Mouse (Mus musculus) adrenal gland, postnatal 25 days (tissue): Measurements from ENCODE around the gene Aldh8a1. TPM values are rescaled to one million over a fixed set of nuclear protein-coding genes. Genes with fewer than 3 reads are reported as not detected.

ENCODE experiments used
- DNase-seq: peaks from one replicate; pipeline ENCODE4 v3.0.0; 2021; ENCODE audit warnings: mixed read lengths
- total RNA-seq: library from RNA; stranded (reverse); gene quantifications from 2 replicates; pipeline ENCODE4 v1.2.3, GENCODE M21; 2021

Aldh8a1 gene
- total RNA-seq, 1 experiment from 2014 or later = 0.12 TPM

DNA sequence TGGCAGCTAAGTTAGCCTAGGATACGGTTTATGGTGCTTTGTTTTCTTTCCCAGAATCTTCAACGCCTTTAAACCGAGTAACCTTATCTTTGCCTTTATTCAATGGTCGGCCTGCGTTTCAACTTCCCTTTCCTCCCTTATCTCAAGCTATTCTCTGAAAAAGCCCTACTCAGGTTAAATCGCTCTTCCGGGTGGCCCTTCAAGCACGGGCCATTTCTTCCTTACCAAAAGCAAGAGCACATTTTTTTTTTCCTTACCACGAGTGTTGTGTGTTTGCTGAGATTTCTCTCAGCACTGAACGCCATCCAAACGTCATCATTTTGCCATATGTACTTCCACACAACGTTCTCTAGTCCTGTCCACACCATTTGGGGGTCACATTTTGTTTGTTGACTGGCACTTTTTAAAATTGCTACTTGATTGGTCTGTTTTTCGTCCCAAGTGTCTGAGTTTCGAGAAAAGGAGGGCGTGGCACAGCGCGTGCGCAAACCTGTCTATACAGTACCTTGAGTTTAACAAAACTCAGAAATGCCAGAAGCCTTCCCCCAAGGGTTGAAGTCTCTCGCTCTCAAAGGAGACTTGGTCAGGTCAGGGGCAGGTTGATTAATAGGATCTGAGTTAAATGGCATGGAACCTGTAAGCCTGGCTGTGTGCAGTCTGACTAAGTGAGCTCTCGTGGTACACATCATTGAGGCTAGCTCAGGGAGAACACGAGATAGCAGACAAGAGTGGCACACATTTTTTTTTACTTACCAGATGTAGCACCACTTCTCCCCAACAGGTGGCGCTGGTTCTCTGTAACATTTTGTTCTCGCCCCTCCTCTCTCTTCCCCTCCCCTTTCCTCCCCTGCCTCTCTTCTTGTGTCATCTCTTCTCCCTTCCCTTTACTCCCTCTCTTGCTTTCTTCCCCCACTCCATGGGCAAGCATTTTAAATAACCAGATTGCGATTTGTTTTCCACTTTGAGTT lies 43.6 kb downstream of the Aldh8a1 start:
- DNase-seq = peak; percentile 54

- DNase-seq = no peak
Observed at GRCm38 (mm10) chr10:21426515-21426914, 49.4 kb downstream of the Aldh8a1 start.

DNA sequence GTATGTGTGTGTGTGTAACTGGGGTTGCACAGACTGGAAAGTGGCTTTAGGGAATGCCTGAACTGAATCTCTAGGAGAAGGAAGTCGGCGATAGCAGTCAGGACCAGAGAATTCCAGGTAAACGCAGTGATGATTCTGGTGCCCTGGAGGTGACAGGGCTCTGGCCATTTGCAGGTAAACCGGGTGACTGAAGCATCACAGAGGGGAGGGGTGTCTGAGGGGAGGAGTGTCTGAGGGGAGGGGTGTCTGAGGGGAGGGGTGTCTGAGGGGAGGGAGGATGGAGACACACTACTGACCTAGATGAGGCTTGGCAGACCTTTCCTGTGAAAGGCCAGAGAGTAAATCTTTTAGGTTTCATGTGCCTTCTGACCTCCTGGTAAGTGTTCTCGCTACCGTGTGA lies 50.9 kb downstream of the Aldh8a1 start:
- DNase-seq = no peak

DNA sequence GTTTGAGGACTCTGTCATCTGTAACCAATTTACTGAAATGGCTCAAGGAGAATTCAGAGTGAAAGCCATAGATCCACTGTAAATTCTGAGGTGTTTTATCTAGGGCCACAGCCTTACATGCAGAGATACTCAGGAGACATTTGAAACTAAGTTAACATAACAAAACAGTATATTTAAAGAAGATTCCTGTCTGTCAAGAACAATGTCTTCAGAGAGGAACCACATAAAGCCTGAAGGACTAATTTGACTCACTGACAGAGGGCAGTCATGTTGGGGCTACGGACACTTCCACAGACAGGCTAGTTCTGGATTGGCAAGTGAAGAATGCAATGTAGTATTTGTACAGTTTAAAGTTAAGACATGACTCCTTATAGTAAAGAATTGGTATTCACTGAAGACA lies 62.2 kb downstream of the Aldh8a1 start:
- no peak for DNase-seq

DNA sequence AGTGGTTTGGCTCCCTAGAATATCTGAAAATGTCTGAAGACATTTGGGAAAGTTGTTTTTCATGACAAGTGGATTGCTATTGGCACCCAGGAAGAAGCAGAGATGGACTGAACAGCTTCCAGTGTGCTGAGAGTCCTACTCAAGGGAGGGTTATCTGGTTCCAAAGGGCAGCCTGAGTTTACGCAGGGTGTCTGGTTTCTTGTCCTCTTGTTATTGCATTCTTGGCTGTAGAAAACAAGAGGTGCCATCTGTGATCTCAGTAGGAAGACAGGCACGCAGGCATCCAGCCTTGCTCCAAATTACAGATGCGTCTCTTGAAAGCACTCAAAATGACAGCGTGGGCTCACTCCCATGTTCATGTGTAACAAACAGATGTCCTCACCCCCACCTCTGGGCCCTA lies 63.9 kb downstream of the Aldh8a1 start:
- DNase-seq = no peak

DNA sequence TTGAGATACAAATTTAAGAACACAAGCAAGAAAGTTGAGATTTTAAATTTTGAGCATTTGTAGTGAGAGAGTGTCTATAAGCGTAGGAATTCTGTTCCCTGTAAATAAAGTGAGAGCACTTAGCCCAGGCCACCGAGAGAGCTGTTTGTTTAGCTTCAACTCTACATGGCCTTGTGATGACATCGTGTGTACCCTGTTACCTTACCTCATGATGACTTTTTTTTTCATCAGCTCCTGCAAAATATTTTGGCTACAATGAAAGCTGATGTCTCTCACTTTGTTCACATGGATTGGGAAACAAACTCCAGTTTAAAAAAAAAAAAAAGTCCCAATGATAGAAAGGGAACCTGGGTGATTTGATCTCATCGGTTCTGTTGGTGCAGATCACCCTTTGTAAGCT lies 64.6 kb downstream of the Aldh8a1 start:
- no peak for DNase-seq

DNA sequence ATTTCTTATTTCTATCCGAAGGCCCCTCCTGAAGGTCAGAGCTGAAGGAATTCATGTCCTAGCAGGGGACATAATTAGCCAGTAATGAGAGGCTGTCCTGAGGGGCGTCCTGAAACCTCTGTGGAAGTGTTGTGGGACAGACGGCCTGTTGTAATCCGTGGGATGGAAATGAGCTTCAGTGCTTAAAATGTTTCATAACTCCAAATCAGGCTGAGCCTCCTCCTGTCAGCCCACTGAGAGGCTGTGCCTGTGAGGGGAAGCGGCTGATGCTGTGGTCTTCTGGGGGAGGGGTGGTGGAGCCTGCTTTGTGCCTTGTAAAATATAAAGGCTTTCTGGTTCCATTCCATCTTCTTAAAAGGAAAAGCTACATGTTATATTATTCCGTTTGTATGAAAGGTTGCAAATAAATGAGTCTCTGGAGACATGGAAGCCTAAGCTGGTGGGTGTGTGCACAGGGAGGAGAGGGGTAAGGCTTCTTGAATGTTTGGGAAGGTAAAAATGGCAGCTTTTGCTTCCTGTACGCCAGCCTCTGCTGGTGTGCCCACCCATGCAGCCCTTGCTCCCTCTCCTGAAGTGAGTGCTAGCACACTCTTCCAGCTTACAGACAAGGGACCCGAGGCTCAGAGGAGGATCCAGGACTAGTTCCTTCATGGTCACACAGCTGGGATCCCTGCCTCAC lies 66.7 kb downstream of the Aldh8a1 start:
- DNase-seq = no peak

GRCm38 (mm10) chr10:21444410-21444809 lies 67.3 kb downstream of the Aldh8a1 start:
- DNase-seq = no peak

Other genes starting within 250 kb of the Aldh8a1 start
- gene Myb, start 216.3 kb upstream of the Aldh8a1 start, total RNA-seq = 0.21 and 0.38 TPM in 2 replicates
- 72.4 and 74.7 TPM in 2 replicates for gene Hbs1l, start 81.3 kb upstream of the Aldh8a1 start, total RNA-seq
- gene 1700020N01Rik, start 215.9 kb downstream of the Aldh8a1 start, total RNA-seq = 0.39 TPM in 1 of 2 replicates, not detected in the other